Comparison of ENCODE assay signal across 12 mouse cellular contexts in the genomic region with DNA sequence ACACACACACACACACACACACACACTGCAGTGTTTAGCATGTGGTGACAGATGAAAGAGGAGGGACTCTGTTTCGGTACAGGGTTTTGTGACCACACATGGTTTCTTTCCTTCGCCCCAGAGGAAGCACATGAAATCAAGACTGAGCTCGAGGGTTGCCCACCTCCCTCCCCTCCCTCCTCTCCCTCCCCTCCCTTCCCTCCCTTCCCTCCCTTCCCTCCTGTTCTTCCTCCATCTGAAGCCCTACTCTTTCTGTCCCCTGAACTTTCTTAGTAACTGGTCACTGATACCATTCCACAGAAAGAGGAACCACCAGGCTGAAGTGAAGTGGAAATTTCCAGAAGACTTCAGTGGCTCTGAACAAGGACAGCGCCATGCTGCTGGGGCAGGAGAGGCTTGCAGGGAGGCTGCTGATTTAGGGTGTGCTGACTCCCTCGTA. TPM values are rescaled to one million over a fixed set of nuclear protein-coding genes. Genes with fewer than 3 reads are reported as not detected.
DNase-seq lines count a peak whose midpoint lies in the region; ATAC-seq lines count a peak whose summit lies in the region.
"Had no signal": no experiment of that assay in that cellular context is flagged by ENCODE, and none has a peak within 500 bp of the region (broad histone marks: within the 10 kb centered on the region; RNA-seq: fewer than 3 reads in every experiment).

No protein-coding gene starts in this region.

- H3K4me3 ChIP-seq in embryonic facial prominence, embryonic 15.5 days (replicated peaks), result no peak overlapping the region
- no peak overlapping the region for H3K4me3 ChIP-seq in embryonic facial prominence, embryonic 10.5 days
- H3K4me3 ChIP-seq in liver, embryonic 15.5 days (replicated peaks), result no peak overlapping the region
- no peak overlapping the region for H3K4me3 ChIP-seq in hindbrain, embryonic 11.5 days (ENCODE audit: low read depth, low read length)
- H3K4me3 ChIP-seq: forebrain, embryonic 15.5 days had no signal

- H3K36me3 ChIP-seq in embryonic facial prominence, embryonic 15.5 days, result no peaks in the 10 kb centered on the region
- no peaks in the 10 kb centered on the region for H3K36me3 ChIP-seq in embryonic facial prominence, embryonic 10.5 days (replicated peaks)
- no peaks in the 10 kb centered on the region for H3K36me3 ChIP-seq in liver, embryonic 15.5 days (replicated peaks)
- peaks cover 3% of the 10 kb centered on the region; the same call in 1 of the 2 replicates for H3K36me3 ChIP-seq in splenic B cell, adult 2 months (ENCODE audit: control insufficient read depth, insufficient read depth, low read length, poor library complexity, severe bottlenecking)
- no peaks in the 10 kb centered on the region for H3K36me3 ChIP-seq in hindbrain, embryonic 11.5 days (ENCODE audit: control insufficient read depth, insufficient read depth, low read length)
- H3K36me3 ChIP-seq: forebrain, embryonic 15.5 days had no signal

- no peaks in the 10 kb centered on the region for H3K9me3 ChIP-seq in embryonic facial prominence, embryonic 15.5 days (replicated peaks)
- no peaks in the 10 kb centered on the region for H3K9me3 ChIP-seq in embryonic facial prominence, embryonic 10.5 days
- no peaks in the 10 kb centered on the region for H3K9me3 ChIP-seq in liver, embryonic 15.5 days (replicated peaks)
- no peaks in the 10 kb centered on the region for H3K9me3 ChIP-seq in hindbrain, embryonic 11.5 days (ENCODE audit: control insufficient read depth, low read length)
- H3K9me3 ChIP-seq: forebrain, embryonic 15.5 days had no signal

- H3K4me1 ChIP-seq in embryonic facial prominence, embryonic 15.5 days, result peaks cover 35% of the 10 kb centered on the region
- peaks cover 29% of the 10 kb centered on the region for H3K4me1 ChIP-seq in embryonic facial prominence, embryonic 10.5 days
- H3K4me1 ChIP-seq in liver, embryonic 15.5 days (replicated peaks), result peaks cover 66% of the 10 kb centered on the region
- H3K4me1 ChIP-seq in hindbrain, embryonic 11.5 days (replicated peaks; ENCODE audit: control insufficient read depth, insufficient read depth, low read length), result no peaks in the 10 kb centered on the region
- H3K4me1 ChIP-seq: forebrain, embryonic 15.5 days had no signal

- H3K9ac ChIP-seq in embryonic facial prominence, embryonic 15.5 days, result no peak overlapping the region
- no peak overlapping the region for H3K9ac ChIP-seq in liver, embryonic 15.5 days
- H3K9ac ChIP-seq in hindbrain, embryonic 11.5 days (ENCODE audit: low read depth, low read length), result no peak overlapping the region
- H3K9ac ChIP-seq: forebrain, embryonic 15.5 days had no signal

- DNase-seq in embryonic facial prominence, embryonic 10.5 days (ENCODE audit: low spot score), result no peak
- DNase-seq in thymus, postnatal 0 days (ENCODE audit: low spot score), result peak; percentile 45
- no peak for DNase-seq in thymus, postnatal 10 days (ENCODE audit: low spot score in 2 of 2)
- DNase-seq in splenic B cell, adult 2 months (ENCODE audit: low read depth, low spot score), result peak; percentile 66
- no peak for DNase-seq in hindbrain, embryonic 11.5 days (ENCODE audit: low spot score)
- DNase-seq in c-Kit-positive CD71-positive TER-119-positive erythroid progenitor cells, embryonic 14.5 days (ENCODE audit: low spot score), result no peak
- DNase-seq: adrenal gland, adult 2 months; cerebellum, postnatal 25 days; gastrocnemius, postnatal 36 days had no signal

- no peak for ATAC-seq in embryonic facial prominence, embryonic 15.5 days (ENCODE audit: insufficient number of reproducible peaks, low FRiP score, low TSS enrichment, low read depth)
- ATAC-seq in liver, embryonic 15.5 days (ENCODE audit: insufficient read depth), result no peak
- ATAC-seq in hindbrain, embryonic 11.5 days (ENCODE audit: low FRiP score), result no peak
- ATAC-seq: forebrain, embryonic 15.5 days had no signal

- no peak overlapping the region for H3K4me2 ChIP-seq in embryonic facial prominence, embryonic 15.5 days (replicated peaks)
- no peak overlapping the region for H3K4me2 ChIP-seq in liver, embryonic 15.5 days
- no peak overlapping the region for H3K4me2 ChIP-seq in hindbrain, embryonic 11.5 days (replicated peaks; ENCODE audit: low read depth, low read length)
- H3K4me2 ChIP-seq: forebrain, embryonic 15.5 days had no signal

- peak overlapping the region; percentile 51; the same call in 1 of the 2 replicates for H3K27ac ChIP-seq in embryonic facial prominence, embryonic 15.5 days (replicated peaks)
- H3K27ac ChIP-seq in embryonic facial prominence, embryonic 10.5 days (replicated peaks), result no peak overlapping the region
- H3K27ac ChIP-seq in liver, embryonic 15.5 days (replicated peaks), result peak overlapping the region; percentile 19; the same call in 1 of the 2 replicates
- H3K27ac ChIP-seq in hindbrain, embryonic 11.5 days (ENCODE audit: low read depth, low read length), result no peak overlapping the region
- H3K27ac ChIP-seq: forebrain, embryonic 15.5 days had no signal

- no peaks in the 10 kb centered on the region for H3K27me3 ChIP-seq in embryonic facial prominence, embryonic 15.5 days
- H3K27me3 ChIP-seq in embryonic facial prominence, embryonic 10.5 days (replicated peaks; ENCODE audit: low read depth, poor library complexity, severe bottlenecking), result peaks cover 3% of the 10 kb centered on the region
- no peaks in the 10 kb centered on the region for H3K27me3 ChIP-seq in liver, embryonic 15.5 days
- no peaks in the 10 kb centered on the region for H3K27me3 ChIP-seq in splenic B cell, adult 2 months (ENCODE audit: control insufficient read depth, insufficient read depth, low read length, poor library complexity, severe bottlenecking)
- no peaks in the 10 kb centered on the region for H3K27me3 ChIP-seq in hindbrain, embryonic 11.5 days (ENCODE audit: control insufficient read depth, insufficient read depth, low read length)
- H3K27me3 ChIP-seq: forebrain, embryonic 15.5 days had no signal

- WGBS in embryonic facial prominence, embryonic 15.5 days, result 44% methylated on average over 5 of the region's 5 CpGs
- 75% methylated on average over 5 of the region's 5 CpGs for WGBS in embryonic facial prominence, embryonic 10.5 days
- WGBS in liver, embryonic 15.5 days (ENCODE audit: insufficient replicate concordance), result 26% methylated on average over 5 of the region's 5 CpGs
- 68% methylated on average over 5 of the region's 5 CpGs for WGBS in hindbrain, embryonic 11.5 days

RNA-seq across cellular contexts. Expression of gene Runx1, which starts 39.0 kb away (rescaled TPM):
- polyA plus RNA-seq in embryonic facial prominence, embryonic 15.5 days (2015; fragmentation: Nextera tagmentation; extraction: Ambion mirVana), result 17.0 and 18.9 TPM in 2 replicates
- polyA plus RNA-seq in embryonic facial prominence, embryonic 10.5 days (2016; fragmentation: Nextera tagmentation; extraction: Ambion mirVana), result 3.0 and 3.1 TPM in 2 replicates
- polyA plus RNA-seq in thymus, postnatal 0 days (2015; fragmentation: Nextera tagmentation; extraction: Ambion mirVana), result 40.7 and 45.5 TPM in 2 replicates
- 5.6 and 6.0 TPM in 2 replicates for polyA plus RNA-seq in liver, embryonic 15.5 days (2015; fragmentation: Nextera tagmentation; extraction: Ambion mirVana)
- polyA plus RNA-seq in hindbrain, embryonic 11.5 days (2014; fragmentation: Nextera tagmentation; extraction: Ambion mirVana), result 1.2 and 2.6 TPM in 2 replicates

Comparison
In these comparisons a context has a peak if more than half of its experiments do, and no peak if none do; other contexts are left out.
1. H3K27ac ChIP-seq: peak in embryonic facial prominence, embryonic 15.5 days (single experiment) and liver, embryonic 15.5 days (single experiment); none in embryonic facial prominence, embryonic 10.5 days (single experiment) and hindbrain, embryonic 11.5 days (single experiment).
2. DNase-seq: peak in thymus, postnatal 0 days (single experiment) and splenic B cell, adult 2 months (single experiment); none in embryonic facial prominence, embryonic 10.5 days (single experiment), thymus, postnatal 10 days (0 of 2), hindbrain, embryonic 11.5 days (single experiment) and c-Kit-positive CD71-positive TER-119-positive erythroid progenitor cells, embryonic 14.5 days (single experiment).